Mouse (Mus musculus) spleen, postnatal 14 days (tissue): Measurements from ENCODE around the gene Slc1a2.
A peak's percentile ranks its signal among the peaks of the same experiment; 100 is the strongest.

Experiments used
- DNase-seq, 2 experiments: peaks; one replicate each; pipeline ENCODE4 v3.0.0; 2021 to 2022; ENCODE audit warnings: low spot score in 2 of 2

The Slc1a2 gene

GRCm38 (mm10) chr2:102663865-102664264, 5.4 kb downstream of the Slc1a2 start:
- no peak for DNase-seq

GRCm38 (mm10) chr2:102667981-102668380, 9.5 kb downstream of the Slc1a2 start:
- DNase-seq, result no peak

GRCm38 (mm10) chr2:102669580-102669979, 11.1 kb downstream of the Slc1a2 start:
- DNase-seq, result no peak

GRCm38 (mm10) chr2:102674582-102674981, 16.1 kb downstream of the Slc1a2 start:
- DNase-seq, result no peak

- peak; percentile 17 to 41 for DNase-seq
These were observed 16.8 kb downstream of the Slc1a2 start for GRCm38 (mm10) chr2:102675275-102675674.

- DNase-seq, result no peak
These were observed 18.4 kb downstream of the Slc1a2 start for GRCm38 (mm10) chr2:102676716-102677312.

GRCm38 (mm10) chr2:102677400-102677799, 18.9 kb downstream of the Slc1a2 start:
- DNase-seq, result no peak

GRCm38 (mm10) chr2:102681351-102681750, 22.9 kb downstream of the Slc1a2 start:
- DNase-seq, result no peak

- DNase-seq, result peak; percentile 13 to 43
These were observed 23.7 kb downstream of the Slc1a2 start for GRCm38 (mm10) chr2:102682168-102682567.

GRCm38 (mm10) chr2:102685371-102686107, 27.1 kb downstream of the Slc1a2 start:
- DNase-seq, result no peak

- no peak for DNase-seq
These were observed 27.6 kb downstream of the Slc1a2 start for GRCm38 (mm10) chr2:102686108-102686450.

GRCm38 (mm10) chr2:102693556-102693955, 35.1 kb downstream of the Slc1a2 start:
- DNase-seq, result no peak

- no peak for DNase-seq
These were observed 36.3 kb downstream of the Slc1a2 start for GRCm38 (mm10) chr2:102694750-102695149.

- DNase-seq, result no peak
These were observed 37.1 kb downstream of the Slc1a2 start for GRCm38 (mm10) chr2:102695541-102695940.

- no peak for DNase-seq
These were observed 39.3 kb downstream of the Slc1a2 start for GRCm38 (mm10) chr2:102697732-102698131.

- DNase-seq, result no peak
These were observed 41.5 kb downstream of the Slc1a2 start for GRCm38 (mm10) chr2:102699921-102700320.

GRCm38 (mm10) chr2:102700695-102701094, 42.2 kb downstream of the Slc1a2 start:
- DNase-seq, result no peak

- DNase-seq, result no peak
These were observed 42.9 kb downstream of the Slc1a2 start for GRCm38 (mm10) chr2:102701382-102701781.

- no peak for DNase-seq
These were observed 45.1 kb downstream of the Slc1a2 start for GRCm38 (mm10) chr2:102703556-102703955.

GRCm38 (mm10) chr2:102704781-102705180, 46.3 kb downstream of the Slc1a2 start:
- no peak for DNase-seq

- DNase-seq, result no peak
These were observed 53.1 kb downstream of the Slc1a2 start for GRCm38 (mm10) chr2:102711511-102711910.

GRCm38 (mm10) chr2:102712049-102712448, 53.6 kb downstream of the Slc1a2 start:
- no peak for DNase-seq
